Mouse (Mus musculus) thymus, adult 2 months (tissue): ENCODE measurements around the gene Smco4. TPM values are rescaled to one million over a fixed set of nuclear protein-coding genes. Genes with fewer than 3 reads are reported as not detected.

ENCODE experiments used
- DNase-seq: peaks from one replicate; pipeline ENCODE4 v3.0.0; 2021
- H3K27ac ChIP-seq: fragments of 200-500 bp; 2 replicates; pipeline ENCODE4 v1.5.1; 2012; ENCODE audit warnings: low read length, control low read depth; ENCODE audit not compliant: control insufficient read depth, insufficient read depth
- H3K27me3 ChIP-seq: fragments of 200-500 bp; 2 replicates; pipeline ENCODE4 v1.6.1; 2012; ENCODE audit warnings: mild to moderate bottlenecking, low read length, moderate library complexity, mixed read lengths; ENCODE audit not compliant: control insufficient read depth, insufficient read depth
- H3K36me3 ChIP-seq: fragments of 200-500 bp; 2 replicates; pipeline ENCODE4 v1.6.1; 2012; ENCODE audit warnings: mild to moderate bottlenecking, low read length, moderate library complexity; ENCODE audit not compliant: control insufficient read depth, insufficient read depth
- H3K4me1 ChIP-seq: fragments of 200-500 bp; replicated peaks from 2 replicates; pipeline ENCODE4 v1.6.1; 2012; ENCODE audit warnings: low read length; ENCODE audit not compliant: control insufficient read depth, insufficient read depth
- H3K4me3 ChIP-seq: fragments of 200-500 bp; 2 replicates; pipeline ENCODE4 v1.5.1; 2012; ENCODE audit warnings: mild to moderate bottlenecking, low read length, control low read depth, moderate library complexity; ENCODE audit not compliant: control insufficient read depth, insufficient read depth
- CTCF ChIP-seq: fragments of 200-500 bp; IDR thresholded peaks from 2 replicates; pipeline ENCODE4 v1.5.1; 2012; ENCODE audit warnings: mild to moderate bottlenecking, control low read depth, low read length, moderate library complexity, borderline replicate concordance; ENCODE audit not compliant: control insufficient read depth, poor library complexity, insufficient read depth; ENCODE audit errors: extremely low read depth
- POLR2A ChIP-seq: fragments of 200-500 bp; IDR thresholded peaks from 2 replicates; pipeline ENCODE4 v1.6.1; 2012; ENCODE audit warnings: mild to moderate bottlenecking, low read length, control low read depth, moderate library complexity; ENCODE audit not compliant: control insufficient read depth, poor library complexity, insufficient read depth; ENCODE audit errors: extremely low read depth
- WGBS: fragments of 180-500 bp; shearing (Covaris S2); methylation state at CpG from one replicate; pipeline ENCODE4 v1.1.7; 2018; 5-methylcytosine and 5-hydroxymethylcytosine counted together
- polyA plus RNA-seq: library from polyadenylated mRNA; depleted of rRNA; stranded (reverse); fragments of >200 nt; gene quantifications from 2 replicates; pipeline ENCODE4 v1.2.3, GENCODE M21; 2012

Smco4 gene
- polyA plus RNA-seq, 1 experiment = 8.8 TPM

GRCm38 (mm10) chr9:15551933-15552851, 59.0 kb downstream of the Smco4 start:
- H3K27me3 ChIP-seq = no peaks in the 10 kb centered on the region
- no peak for TF ChIP-seq POLR2A
- no peak for TF ChIP-seq CTCF
- no peak overlapping the region for H3K27ac ChIP-seq
- H3K36me3 ChIP-seq = no peaks in the 10 kb centered on the region
- WGBS = 82% methylated on average over 15 of the region's 15 CpGs
- peaks cover 2% of the 10 kb centered on the region; the same call in 1 of the 2 replicates for H3K4me1 ChIP-seq
- no peak for DNase-seq
- no peak overlapping the region for H3K4me3 ChIP-seq

DNA sequence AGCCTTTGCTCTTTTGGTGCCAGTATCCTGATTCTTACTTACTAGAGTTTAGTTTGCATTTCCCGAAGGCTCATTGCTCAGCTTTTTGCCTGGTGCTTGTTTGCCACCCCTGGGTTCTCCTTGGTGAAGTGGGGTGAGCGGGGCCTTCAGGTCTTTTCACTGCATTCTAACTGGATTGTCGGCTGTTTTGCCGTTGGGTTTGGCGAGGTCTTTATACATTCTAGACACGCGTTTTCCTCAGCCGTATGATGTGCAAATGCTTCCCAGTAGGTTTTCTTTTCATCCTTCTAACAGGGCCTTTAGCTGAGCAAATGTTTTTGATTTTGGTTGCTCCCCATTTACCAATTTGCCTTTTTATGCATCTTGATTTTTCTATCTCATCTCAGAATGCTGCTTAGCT, 60.1 kb downstream of the Smco4 start:
- no peaks in the 10 kb centered on the region for H3K36me3 ChIP-seq
- H3K4me1 ChIP-seq = peaks cover 2% of the 10 kb centered on the region; the same call in 1 of the 2 replicates
- no peaks in the 10 kb centered on the region for H3K27me3 ChIP-seq
- whole genome bisulfite sequencing = 99% methylated on average over 8 of the region's 8 CpGs
- no peak for TF ChIP-seq CTCF
- no peak for TF ChIP-seq POLR2A
- H3K27ac ChIP-seq = no peak overlapping the region
- DNase-seq = no peak
- H3K4me3 ChIP-seq = no peak overlapping the region

DNA sequence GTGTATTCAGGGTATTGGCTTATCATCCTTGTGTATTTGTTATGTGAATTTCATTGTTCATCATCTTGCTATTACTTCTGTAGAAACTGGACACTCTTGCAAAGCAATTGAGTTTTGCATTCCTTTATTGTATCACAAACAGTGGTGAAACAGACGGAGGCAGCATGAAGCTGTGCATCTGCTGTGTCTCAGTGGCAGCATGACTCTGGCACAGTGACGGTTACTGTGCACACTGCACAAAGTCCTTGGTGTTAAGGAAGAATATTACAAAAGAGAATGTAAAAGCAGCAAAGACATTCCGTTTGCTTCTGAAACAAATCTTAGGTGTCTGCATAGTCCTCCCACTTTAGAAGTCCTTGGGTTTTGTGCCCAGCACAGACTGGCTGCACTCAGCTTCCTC, 67.2 kb downstream of the Smco4 start:
- no peak for DNase-seq
- no peak overlapping the region for H3K4me3 ChIP-seq
- WGBS = 93% methylated on average over 3 of the region's 3 CpGs
- no peaks in the 10 kb centered on the region for H3K27me3 ChIP-seq
- H3K27ac ChIP-seq = no peak overlapping the region
- H3K36me3 ChIP-seq = no peaks in the 10 kb centered on the region
- H3K4me1 ChIP-seq = no peaks in the 10 kb centered on the region
- TF ChIP-seq POLR2A (no peak), CTCF (no peak)

DNA sequence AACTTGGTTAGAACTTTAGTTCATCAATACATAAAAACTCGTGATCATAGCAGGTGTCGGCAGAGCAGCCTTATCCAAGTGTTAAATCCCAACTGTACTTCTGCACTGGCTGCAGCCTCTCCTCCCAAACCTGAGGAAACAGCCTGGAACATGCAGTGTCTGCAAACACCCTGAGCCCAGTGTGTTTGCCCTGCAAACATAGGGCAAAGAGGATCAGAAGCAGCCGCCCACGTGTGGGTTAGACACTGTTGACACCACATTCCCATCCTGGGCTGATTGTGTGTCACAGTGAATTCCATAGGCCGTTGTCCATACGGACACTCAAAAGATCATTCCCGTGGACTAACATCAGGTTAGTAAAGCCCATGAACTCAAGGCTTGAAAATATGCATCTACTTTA, 69.1 kb downstream of the Smco4 start:
- no peak for DNase-seq
- H3K4me1 ChIP-seq = no peaks in the 10 kb centered on the region
- no peaks in the 10 kb centered on the region for H3K27me3 ChIP-seq
- TF ChIP-seq CTCF (no peak), POLR2A (no peak)
- no peak overlapping the region for H3K4me3 ChIP-seq
- H3K27ac ChIP-seq = no peak overlapping the region
- no peaks in the 10 kb centered on the region for H3K36me3 ChIP-seq
- 95% methylated on average over 7 of the region's 7 CpGs for WGBS

GRCm38 (mm10) chr9:15574750-15575454, 81.7 kb downstream of the Smco4 start:
- Histone ChIP-seq H3K27me3 (no peaks in the 10 kb centered on the region), H3K36me3 (no peaks in the 10 kb centered on the region), H3K27ac (no peak overlapping the region), H3K4me1 (no peaks in the 10 kb centered on the region), H3K4me3 (no peak overlapping the region)
- DNase-seq = no peak
- TF ChIP-seq POLR2A = no peak
- TF ChIP-seq CTCF = no peak
- 91% methylated on average over 13 of the region's 13 CpGs for WGBS

DNA sequence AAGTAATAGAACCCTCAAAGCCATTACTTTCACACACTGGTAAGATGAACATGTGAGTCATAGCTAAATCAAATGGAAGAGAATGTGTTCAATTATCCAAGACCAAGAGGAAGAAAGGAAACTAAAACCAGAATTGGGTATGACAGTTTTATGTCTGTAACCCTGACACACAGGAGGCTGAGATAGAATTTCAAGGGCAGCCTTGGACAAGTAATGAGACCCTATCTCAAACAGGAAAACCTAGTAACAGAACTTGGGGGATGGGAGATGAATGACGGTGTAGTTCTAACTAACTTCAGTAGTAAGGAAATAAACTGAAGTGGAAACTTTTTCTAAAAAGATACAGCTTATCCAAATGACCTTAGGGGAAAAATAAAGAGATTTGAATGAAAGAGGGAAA, 85.2 kb downstream of the Smco4 start:
- 58% methylated on average over 1 of the region's 1 CpGs for WGBS
- no peaks in the 10 kb centered on the region for H3K36me3 ChIP-seq
- H3K27me3 ChIP-seq = no peaks in the 10 kb centered on the region
- no peak for DNase-seq
- no peak overlapping the region for H3K4me3 ChIP-seq
- H3K27ac ChIP-seq = no peak overlapping the region
- H3K4me1 ChIP-seq = no peaks in the 10 kb centered on the region; the same call in 1 of the 2 replicates
- TF ChIP-seq CTCF (no peak), POLR2A (no peak)
